In genomic region chr2:106384286-106384595, GRCm38 (mm10) we compare ENCODE assay signal across 22 mouse cellular contexts.
DNase-seq lines count a peak whose midpoint lies in the region; ATAC-seq and TF ChIP-seq lines count a peak whose summit lies in the region.
"Had no signal": no experiment of that assay in that cellular context is flagged by ENCODE, and none has a peak within 500 bp of the region (broad histone marks: within the 10 kb centered on the region; RNA-seq: fewer than 3 reads in every experiment).

No protein-coding gene starts in this region.

- H3K4me1 ChIP-seq in hindbrain, embryonic 14.5 days (replicated peaks; ENCODE audit: control insufficient read depth, insufficient read depth, low read length) = no peaks in the 10 kb centered on the region
- no peaks in the 10 kb centered on the region for H3K4me1 ChIP-seq in liver, postnatal 0 days (ENCODE audit: insufficient read depth)
- H3K4me1 ChIP-seq: embryonic facial prominence, embryonic 12.5 days; embryonic facial prominence, embryonic 15.5 days; heart, embryonic 10.5 days; heart, embryonic 13.5 days; hindbrain, embryonic 15.5 days had no signal

- no peak for ATAC-seq in hindbrain, embryonic 14.5 days (ENCODE audit: low FRiP score)
- ATAC-seq in liver, postnatal 0 days = no peak
- ATAC-seq: CD4-positive, CD25-positive, alpha-beta regulatory T cell, adult 4 months; intestine, postnatal 0 days had no signal

- 81% methylated on average over 5 of the region's 5 CpGs for WGBS in hindbrain, embryonic 14.5 days
- WGBS in liver, postnatal 0 days (ENCODE audit: insufficient replicate concordance) = 81% methylated on average over 5 of the region's 5 CpGs

- H3K27me3 ChIP-seq in hindbrain, embryonic 14.5 days (ENCODE audit: control insufficient read depth, insufficient read depth, low read length) = no peaks in the 10 kb centered on the region
- H3K27me3 ChIP-seq in liver, postnatal 0 days (ENCODE audit: insufficient read depth, low read length) = no peaks in the 10 kb centered on the region
- H3K27me3 ChIP-seq: embryonic facial prominence, embryonic 12.5 days; embryonic facial prominence, embryonic 15.5 days; forebrain, embryonic 15.5 days; heart, embryonic 13.5 days; hindbrain, embryonic 15.5 days had no signal

- H3K9ac ChIP-seq in hindbrain, embryonic 14.5 days = no peak overlapping the region
- no peak overlapping the region for H3K9ac ChIP-seq in liver, postnatal 0 days (replicated peaks)
- H3K9ac ChIP-seq: embryonic facial prominence, embryonic 12.5 days; embryonic facial prominence, embryonic 15.5 days; forebrain, embryonic 15.5 days; heart, embryonic 13.5 days; hindbrain, embryonic 15.5 days had no signal

- TF ChIP-seq EP300 in liver, postnatal 0 days (IDR thresholded peaks at IDR 0.05; ENCODE audit: low read depth) = no peak

- no peak overlapping the region for H3K27ac ChIP-seq in hindbrain, embryonic 14.5 days
- no peak overlapping the region for H3K27ac ChIP-seq in liver, postnatal 0 days (ENCODE audit: low read depth)
- H3K27ac ChIP-seq: embryonic facial prominence, embryonic 12.5 days; embryonic facial prominence, embryonic 15.5 days; forebrain, embryonic 15.5 days; heart, adult 2 months; heart, embryonic 10.5 days; heart, embryonic 13.5 days; hindbrain, embryonic 15.5 days had no signal

- H3K36me3 ChIP-seq in hindbrain, embryonic 14.5 days (replicated peaks; ENCODE audit: control insufficient read depth, insufficient read depth) = no peaks in the 10 kb centered on the region
- H3K36me3 ChIP-seq in liver, postnatal 0 days (replicated peaks; ENCODE audit: insufficient read depth, low read length) = no peaks in the 10 kb centered on the region
- H3K36me3 ChIP-seq: embryonic facial prominence, embryonic 12.5 days; embryonic facial prominence, embryonic 15.5 days; forebrain, embryonic 15.5 days; heart, embryonic 10.5 days; heart, embryonic 13.5 days; hindbrain, embryonic 15.5 days had no signal

- no peaks in the 10 kb centered on the region for H3K9me3 ChIP-seq in hindbrain, embryonic 14.5 days (ENCODE audit: control insufficient read depth, low read length)
- no peaks in the 10 kb centered on the region for H3K9me3 ChIP-seq in liver, postnatal 0 days (ENCODE audit: low read length)
- H3K9me3 ChIP-seq: embryonic facial prominence, embryonic 12.5 days; embryonic facial prominence, embryonic 15.5 days; forebrain, embryonic 15.5 days; heart, embryonic 10.5 days; heart, embryonic 13.5 days; hindbrain, embryonic 15.5 days had no signal

- TF ChIP-seq CTCF in liver, postnatal 0 days (IDR thresholded peaks at IDR 0.05; ENCODE audit: low read depth) = no peak

- no peak overlapping the region for H3K4me2 ChIP-seq in hindbrain, embryonic 14.5 days (replicated peaks)
- no peak overlapping the region for H3K4me2 ChIP-seq in liver, postnatal 0 days (ENCODE audit: low read depth, low read length)
- H3K4me2 ChIP-seq: embryonic facial prominence, embryonic 12.5 days; embryonic facial prominence, embryonic 15.5 days; forebrain, embryonic 15.5 days; heart, embryonic 13.5 days; hindbrain, embryonic 15.5 days had no signal

- H3K4me3 ChIP-seq in hindbrain, embryonic 14.5 days (replicated peaks; ENCODE audit: low read length) = no peak overlapping the region
- no peak overlapping the region for H3K4me3 ChIP-seq in liver, postnatal 0 days (ENCODE audit: low read depth, low read length)
- H3K4me3 ChIP-seq: embryonic facial prominence, embryonic 12.5 days; embryonic facial prominence, embryonic 15.5 days; forebrain, embryonic 15.5 days; heart, adult 2 months; heart, embryonic 10.5 days; heart, embryonic 13.5 days; hindbrain, embryonic 15.5 days had no signal

- DNase-seq in brain, adult 2 months (ENCODE audit: low read depth, low spot score) = peak; percentile 87
- DNase-seq in cerebellum, adult 11-12 months = peak; percentile 36
- DNase-seq in cerebellum, adult 9-10 months = peak; percentile 74
- DNase-seq in cerebellum, postnatal 14 days = peak; percentile 37 to 61
- DNase-seq in hindbrain, embryonic 14.5 days (ENCODE audit: low spot score) = no peak
- no peak for DNase-seq in liver, postnatal 0 days
- DNase-seq: adrenal gland, adult 2 months; adrenal gland, postnatal 14 days; gastrocnemius, postnatal 10 days; gastrocnemius, postnatal 36 days; heart, adult 2 months; heart, postnatal 14 days; heart, postnatal 4 days; kidney, adult 2 months had no signal

Comparison
In these comparisons a context has a peak if more than half of its experiments do, and no peak if none do; other contexts are left out.
1. DNase-seq: peak in brain, adult 2 months (single experiment), cerebellum, adult 11-12 months (single experiment), cerebellum, adult 9-10 months (single experiment) and cerebellum, postnatal 14 days (2 of 2); none in hindbrain, embryonic 14.5 days (single experiment) and liver, postnatal 0 days (single experiment).